Mouse (Mus musculus) bone marrow macrophage, adult 2 months (primary cell): ENCODE results near the gene Eva1c.

Experiments used
- CTCF ChIP-seq: IDR thresholded peaks from 2 replicates; pipeline ENCODE4 v1.5.1; 2012; ENCODE audit warnings: low read depth, mild to moderate bottlenecking, low read length, moderate library complexity
- POLR2A ChIP-seq: IDR thresholded peaks from 2 replicates; pipeline ENCODE4 v1.6.1; 2012; ENCODE audit warnings: mild to moderate bottlenecking, low read depth, low read length, borderline replicate concordance

DNA sequence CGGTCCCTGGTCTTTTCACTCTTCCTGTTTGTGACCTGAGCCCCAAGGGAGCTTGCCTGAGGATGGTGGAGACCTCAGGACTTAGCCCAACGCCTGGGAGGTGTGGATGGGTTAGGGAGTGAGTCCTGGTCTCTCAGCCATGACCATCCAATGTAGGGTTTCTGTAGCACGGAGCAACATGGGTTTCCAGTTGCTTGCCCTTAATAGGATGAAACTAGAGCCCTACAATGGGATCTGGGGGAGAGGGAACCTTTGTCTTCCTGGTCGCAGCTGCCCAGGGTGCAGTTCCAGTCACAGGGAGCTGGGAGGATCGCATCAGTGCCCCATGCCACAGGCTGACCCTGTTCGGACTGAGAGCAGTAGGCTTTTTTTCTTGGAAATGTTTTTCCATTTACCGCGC lies 90.6 kb downstream of the Eva1c start:
- TF ChIP-seq POLR2A: no peak
- TF ChIP-seq CTCF: no peak
